Mouse (Mus musculus): ENCODE results near the gene Ncor2. TPM values are rescaled to one million over a fixed set of nuclear protein-coding genes. Genes with fewer than 3 reads are reported as not detected.

Gene Ncor2
- polyA plus RNA-seq, 1 experiment from 2014 or later: 19.7 TPM

GRCm38 (mm10) chr5:125174726-125175672 is 4.0 kb downstream of the Ncor2 start:
- WGBS: 53% methylated on average over 13 of the region's 13 CpGs
- Histone ChIP-seq H3K27me3 (ENCODE audit: insufficient read depth, poor library complexity, severe bottlenecking) (0 out of 2 replicates have a peak, but pooled peaks cover 7% of the 10 kb centered on the region), H3K9me3 (no peaks in the 10 kb centered on the region), H3K27ac (peak overlapping the region; percentile 1; the same call in 1 of the 2 replicates), H3K4me1 (replicated peaks) (peaks cover 87% of the 10 kb centered on the region), H3K36me3 (no peaks in the 10 kb centered on the region), H3K4me3 (no peak overlapping the region; the same call in 1 of the 2 replicates)
- no peak for DNase-seq (ENCODE audit: low spot score)

DNA sequence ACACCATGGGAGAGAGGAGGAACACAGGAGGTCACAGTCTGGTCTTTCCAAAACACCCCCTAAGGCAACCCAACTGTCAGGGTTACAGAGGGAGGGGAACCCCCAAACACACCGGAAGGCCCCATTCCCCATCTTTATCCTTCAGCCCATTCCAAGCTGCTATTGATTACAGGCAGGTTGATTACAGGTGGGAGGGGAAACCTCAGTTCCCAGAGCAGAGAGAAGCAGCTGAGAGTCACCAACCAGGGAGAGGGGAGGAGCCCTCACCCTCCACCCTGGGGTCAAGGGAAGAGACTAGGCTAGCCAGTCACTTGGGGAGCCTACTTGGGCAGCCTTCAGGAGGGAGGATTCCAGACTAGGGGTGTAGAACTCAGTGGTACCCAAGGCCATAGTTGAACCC is 5.2 kb downstream of the Ncor2 start:
- Histone ChIP-seq H3K9me3 (no peaks in the 10 kb centered on the region), H3K36me3 (no peaks in the 10 kb centered on the region), H3K27ac (peak overlapping the region; percentile 65; the same call in 1 of the 2 replicates), H3K27me3 (ENCODE audit: insufficient read depth, poor library complexity, severe bottlenecking) (0 out of 2 replicates have a peak, but pooled peaks cover 7% of the 10 kb centered on the region), H3K4me3 (no peak overlapping the region), H3K4me1 (replicated peaks) (peaks cover 92% of the 10 kb centered on the region)
- no peak for DNase-seq (ENCODE audit: low spot score)
- 74% methylated on average over 1 of the region's 1 CpGs for WGBS

DNA sequence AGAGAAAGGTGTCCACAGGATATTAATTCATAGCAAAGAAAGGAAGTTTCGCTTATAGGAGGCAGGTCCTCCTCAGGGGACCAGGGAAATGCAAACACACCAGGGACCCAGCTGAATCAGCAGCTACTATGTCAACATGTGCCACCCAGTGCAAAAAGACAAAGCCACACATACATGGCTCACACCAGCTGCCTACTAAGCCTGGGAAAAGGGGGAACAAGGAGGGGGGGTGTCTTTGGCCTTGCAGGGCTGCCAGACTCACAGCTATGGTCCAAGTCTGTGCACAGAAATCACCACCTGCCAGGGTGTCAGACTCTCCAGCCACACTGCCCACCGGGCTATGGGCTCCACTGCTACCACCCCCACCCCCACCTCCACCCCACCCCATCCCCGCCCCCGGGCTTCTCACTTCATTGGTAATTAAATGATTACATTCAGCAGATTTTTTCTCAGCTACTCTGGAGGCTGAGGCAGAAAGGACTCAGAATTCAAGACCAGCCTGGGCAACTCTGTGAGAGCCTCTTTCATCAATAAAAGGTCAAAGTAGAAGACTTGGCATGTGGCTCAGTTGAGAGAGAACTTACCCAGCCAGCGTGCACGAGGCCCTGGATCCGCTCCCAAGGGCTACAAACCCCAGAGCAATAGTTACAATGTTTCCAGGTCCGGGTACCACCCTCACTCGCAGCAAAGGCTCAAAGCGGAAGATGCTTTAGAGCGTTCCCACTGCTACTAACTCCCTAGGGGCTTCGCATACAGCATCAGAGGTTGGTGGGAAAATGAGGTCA is 6.0 kb downstream of the Ncor2 start:
- H3K27ac ChIP-seq: peak overlapping the region; percentile 65
- H3K9me3 ChIP-seq: no peaks in the 10 kb centered on the region
- 0 out of 2 replicates have a peak, but pooled peaks cover 7% of the 10 kb centered on the region for H3K27me3 ChIP-seq (ENCODE audit: insufficient read depth, poor library complexity, severe bottlenecking)
- no peaks in the 10 kb centered on the region for H3K36me3 ChIP-seq
- 58% methylated on average over 12 of the region's 12 CpGs for WGBS
- H3K4me3 ChIP-seq: 0 out of 2 replicates have a peak overlapping the region, but pooled peaks have one; percentile 6
- DNase-seq (ENCODE audit: low spot score): no peak
- H3K4me1 ChIP-seq (replicated peaks): peaks cover 96% of the 10 kb centered on the region

DNA sequence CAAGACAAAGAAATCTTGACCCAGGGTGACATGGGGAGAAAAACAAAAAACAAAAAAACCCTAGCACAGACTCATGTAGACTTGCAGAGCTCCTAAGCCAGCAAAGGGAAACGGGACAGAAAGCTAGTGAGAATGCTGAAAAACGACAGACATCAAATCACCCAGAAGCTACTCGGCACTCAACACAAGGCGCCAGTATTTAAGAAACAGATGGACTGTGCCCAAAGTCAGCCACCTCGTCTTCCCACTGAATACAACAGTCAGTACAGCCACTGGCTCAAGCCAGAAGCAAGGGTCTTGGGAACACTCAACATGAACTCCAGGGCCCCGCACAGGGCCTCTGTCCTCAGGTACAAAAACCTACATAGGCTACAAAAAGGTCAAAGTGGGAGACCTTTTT is 7.8 kb downstream of the Ncor2 start:
- Histone ChIP-seq H3K4me1 (replicated peaks) (peaks cover 95% of the 10 kb centered on the region), H3K27ac (0 out of 2 replicates have a peak overlapping the region, but pooled peaks have one; percentile 65), H3K4me3 (no peak overlapping the region), H3K27me3 (ENCODE audit: insufficient read depth, poor library complexity, severe bottlenecking) (0 out of 2 replicates have a peak, but pooled peaks cover 5% of the 10 kb centered on the region), H3K36me3 (no peaks in the 10 kb centered on the region; the same call in 1 of the 2 replicates), H3K9me3 (no peaks in the 10 kb centered on the region)
- WGBS: 70% methylated on average over 6 of the region's 6 CpGs
- DNase-seq (ENCODE audit: low spot score): no peak

DNA sequence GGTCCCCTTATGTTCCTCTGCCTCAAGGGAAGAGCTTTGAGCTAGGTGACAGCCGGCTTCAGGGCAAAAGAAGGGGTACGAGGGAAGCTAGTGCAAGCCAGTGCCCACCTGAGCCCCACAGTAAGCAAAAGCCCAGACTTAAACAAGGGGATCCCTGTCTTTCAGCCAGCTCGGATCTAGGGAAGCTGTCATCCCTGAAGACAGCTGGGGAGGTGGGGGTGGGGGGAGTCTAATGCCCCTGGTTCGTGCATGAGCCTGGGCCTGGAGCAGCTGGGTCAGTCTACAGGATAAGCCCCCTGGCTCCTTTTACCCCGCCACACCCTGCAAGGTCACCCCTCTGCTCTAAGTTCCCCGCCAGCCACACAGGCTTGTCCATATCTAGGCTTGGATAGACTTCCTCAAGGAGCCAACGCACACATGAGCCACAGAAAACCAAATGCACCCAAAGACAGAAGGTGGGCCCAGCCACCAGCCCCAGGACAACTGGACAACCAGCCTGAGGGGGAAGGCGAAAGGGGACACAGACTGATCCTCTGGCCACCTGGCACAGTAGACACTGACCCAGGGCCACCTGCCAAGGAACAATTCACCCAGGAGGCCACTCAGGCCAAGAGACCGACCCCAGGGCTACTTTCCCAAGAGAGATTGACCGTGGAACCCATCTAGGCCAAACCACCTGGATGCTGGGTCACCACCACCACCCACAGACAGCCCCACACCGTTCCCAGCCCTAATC is 8.7 kb downstream of the Ncor2 start:
- no peaks in the 10 kb centered on the region for H3K9me3 ChIP-seq
- 82% methylated on average over 11 of the region's 11 CpGs for WGBS
- H3K27ac ChIP-seq: peak overlapping the region; percentile 69
- H3K27me3 ChIP-seq (ENCODE audit: insufficient read depth, poor library complexity, severe bottlenecking): no peaks in the 10 kb centered on the region
- peaks cover 95% of the 10 kb centered on the region for H3K4me1 ChIP-seq (replicated peaks)
- H3K4me3 ChIP-seq: no peak overlapping the region
- no peaks in the 10 kb centered on the region; the same call in 1 of the 2 replicates for H3K36me3 ChIP-seq
- no peak for DNase-seq (ENCODE audit: low spot score)

GRCm38 (mm10) chr5:125168101-125168500 is 10.9 kb downstream of the Ncor2 start:
- no peaks in the 10 kb centered on the region; the same call in 1 of the 2 replicates for H3K36me3 ChIP-seq
- no peak for DNase-seq (ENCODE audit: low spot score)
- WGBS: 86% methylated on average over 7 of the region's 7 CpGs
- no peak overlapping the region for H3K27ac ChIP-seq
- H3K27me3 ChIP-seq (ENCODE audit: insufficient read depth, poor library complexity, severe bottlenecking): no peaks in the 10 kb centered on the region
- peaks cover 98% of the 10 kb centered on the region for H3K4me1 ChIP-seq (replicated peaks)
- H3K4me3 ChIP-seq: no peak overlapping the region
- no peaks in the 10 kb centered on the region for H3K9me3 ChIP-seq

GRCm38 (mm10) chr5:125167524-125167923 is 11.5 kb downstream of the Ncor2 start:
- H3K4me3 ChIP-seq: no peak overlapping the region
- H3K27me3 ChIP-seq (ENCODE audit: insufficient read depth, poor library complexity, severe bottlenecking): no peaks in the 10 kb centered on the region
- 85% methylated on average over 5 of the region's 5 CpGs for whole genome bisulfite sequencing
- H3K9me3 ChIP-seq: no peaks in the 10 kb centered on the region
- no peak for DNase-seq (ENCODE audit: low spot score)
- H3K36me3 ChIP-seq: no peaks in the 10 kb centered on the region; the same call in 1 of the 2 replicates
- peaks cover 98% of the 10 kb centered on the region for H3K4me1 ChIP-seq (replicated peaks)
- H3K27ac ChIP-seq: peak overlapping the region; percentile 35; the same call in 1 of the 2 replicates

- H3K27ac ChIP-seq: no peak overlapping the region
- peaks cover 4% of the 10 kb centered on the region for H3K36me3 ChIP-seq
- no peaks in the 10 kb centered on the region for H3K9me3 ChIP-seq
- H3K27me3 ChIP-seq (ENCODE audit: insufficient read depth, poor library complexity, severe bottlenecking): no peaks in the 10 kb centered on the region
- H3K4me3 ChIP-seq: no peak overlapping the region
- WGBS: 83% methylated on average over 14 of the region's 14 CpGs
- peaks cover 92% of the 10 kb centered on the region for H3K4me1 ChIP-seq (replicated peaks)
- DNase-seq (ENCODE audit: low spot score): no peak
Measured at GRCm38 (mm10) chr5:125165993-125166392, 13.0 kb downstream of the Ncor2 start.

GRCm38 (mm10) chr5:125164465-125165167 is 14.4 kb downstream of the Ncor2 start:
- 49% methylated on average over 12 of the region's 12 CpGs for WGBS
- H3K27ac ChIP-seq: peak overlapping the region; percentile 67

GRCm38 (mm10) chr5:125163441-125164050 is 15.5 kb downstream of the Ncor2 start:
- 43% methylated on average over 8 of the region's 8 CpGs for WGBS
- no peaks in the 10 kb centered on the region for H3K9me3 ChIP-seq
- no peak for DNase-seq (ENCODE audit: low spot score)
- no peak overlapping the region for H3K4me3 ChIP-seq
- no peaks in the 10 kb centered on the region for H3K27me3 ChIP-seq (ENCODE audit: insufficient read depth, poor library complexity, severe bottlenecking)
- peak overlapping the region; percentile 67; the same call in 1 of the 2 replicates for H3K27ac ChIP-seq
- peaks cover 4% of the 10 kb centered on the region for H3K36me3 ChIP-seq
- peaks cover 92% of the 10 kb centered on the region for H3K4me1 ChIP-seq (replicated peaks)

More at GRCm38 (mm10) chr5:125164465-125165167, 14.4 kb downstream of the Ncor2 start:
- no peak for DNase-seq (ENCODE audit: low spot score)
- H3K9me3 ChIP-seq: no peaks in the 10 kb centered on the region
- no peaks in the 10 kb centered on the region for H3K27me3 ChIP-seq (ENCODE audit: insufficient read depth, poor library complexity, severe bottlenecking)
- peaks cover 92% of the 10 kb centered on the region for H3K4me1 ChIP-seq (replicated peaks)
- H3K4me3 ChIP-seq: no peak overlapping the region
- H3K36me3 ChIP-seq: peaks cover 4% of the 10 kb centered on the region

DNA sequence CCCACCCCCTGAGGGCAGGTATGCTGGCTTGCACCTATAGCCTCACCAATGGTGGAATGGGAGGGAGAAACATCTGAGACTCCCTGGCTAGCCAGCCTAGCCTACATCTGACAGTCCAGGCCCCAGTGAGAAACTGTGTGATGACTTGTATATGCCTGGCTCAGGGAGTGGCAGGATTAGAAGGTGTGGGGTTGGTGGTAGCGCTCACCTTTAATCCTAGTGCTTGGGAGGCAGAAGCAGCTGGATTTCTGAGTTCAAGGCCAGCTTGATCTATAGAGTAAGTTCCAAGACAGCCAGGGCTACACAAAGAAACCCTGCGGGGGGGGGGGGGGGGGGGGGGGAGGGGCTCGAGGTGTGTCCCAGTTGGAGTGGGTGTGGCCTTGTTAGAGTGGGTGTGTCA is 16.6 kb downstream of the Ncor2 start:
- peaks cover 93% of the 10 kb centered on the region for H3K4me1 ChIP-seq (replicated peaks)
- peaks cover 4% of the 10 kb centered on the region; the same call in 1 of the 2 replicates for H3K36me3 ChIP-seq
- H3K4me3 ChIP-seq: no peak overlapping the region
- no peak overlapping the region for H3K27ac ChIP-seq
- no peaks in the 10 kb centered on the region for H3K27me3 ChIP-seq (ENCODE audit: insufficient read depth, poor library complexity, severe bottlenecking)
- no peaks in the 10 kb centered on the region for H3K9me3 ChIP-seq
- 45% methylated on average over 2 of the region's 3 CpGs for WGBS
- no peak for DNase-seq (ENCODE audit: low spot score)
